Mouse (Mus musculus) C2C12 (cell line): ENCODE measurements at regions not wholly inside any gene's neighbourhood (a gene's known extent, or its start where the extent isn't known, plus 50 kb on each side); places are given as distances from the start of the nearest gene placed in this dataset.

Experiments
- CTCF ChIP-seq: IDR thresholded peaks from one replicate; pipeline ENCODE4 v1.5.1; 2011; ENCODE audit not compliant: control insufficient read depth, insufficient read depth, insufficient read length
- MAX ChIP-seq: IDR thresholded peaks from one replicate; pipeline ENCODE4 v1.6.1; 2011; ENCODE audit warnings: mild to moderate bottlenecking, control low read depth

DNA sequence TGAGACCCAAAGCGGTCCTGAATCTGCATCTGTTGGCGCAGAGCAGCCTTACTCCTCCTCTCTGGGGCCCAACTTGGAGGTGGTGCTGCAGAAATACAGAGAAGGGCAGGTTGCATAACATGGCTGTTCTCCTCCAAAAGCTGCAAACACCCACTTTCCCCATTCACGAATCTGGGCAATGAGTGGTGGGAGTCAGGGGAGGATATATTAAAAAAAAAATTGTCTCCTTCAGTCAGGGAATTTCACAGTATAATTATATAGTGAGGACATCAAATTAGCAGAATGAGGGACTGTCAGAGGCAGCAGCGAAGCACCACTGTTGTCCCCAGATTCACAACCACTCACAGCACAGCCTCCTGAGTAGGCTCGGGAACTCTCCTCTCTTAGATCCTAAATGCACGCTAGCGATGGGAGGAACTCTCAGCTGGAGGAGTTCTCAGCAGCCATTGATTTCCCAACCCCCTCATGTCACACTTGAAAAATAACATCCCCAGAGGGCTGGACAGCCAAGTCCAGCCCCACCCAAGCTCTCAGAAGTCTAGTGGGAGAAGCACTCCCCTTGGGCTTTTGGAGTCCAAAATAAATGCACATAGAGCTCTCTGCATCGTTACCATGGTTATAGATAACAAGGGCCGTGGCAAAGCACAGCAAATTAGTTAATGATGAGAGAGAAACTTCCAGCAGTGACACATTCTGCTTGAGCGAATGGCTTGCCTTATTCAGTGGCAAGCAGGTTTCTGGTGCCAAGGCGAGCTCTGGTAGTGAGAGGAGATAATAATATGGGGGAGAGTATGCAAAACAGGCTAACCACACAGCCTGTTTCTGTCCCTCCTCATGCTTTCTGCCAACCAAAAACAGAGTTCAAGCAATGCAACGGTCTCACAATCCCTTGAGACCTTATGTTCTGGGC, 67.6 kb upstream of the Rasgrf1 start:
- TF ChIP-seq CTCF (no peak), MAX (no peak)
